Mouse (Mus musculus) gastrocnemius, adult 2 months (tissue): Measurements from ENCODE around the gene Frmpd4. TPM values are rescaled to one million over a fixed set of nuclear protein-coding genes. Genes with fewer than 3 reads are reported as not detected.

Experiments
- DNase-seq: peaks from one replicate; pipeline ENCODE4 v3.0.0; 2022
- H3K27ac ChIP-seq: fragments of 200-600 bp; 2 replicates; pipeline ENCODE4 v1.8.1; 2022; ENCODE audit warnings: mild to moderate bottlenecking
- H3K4me3 ChIP-seq: fragments of 200-600 bp; 2 replicates; pipeline ENCODE4 v1.8.1; 2022; ENCODE audit warnings: mild to moderate bottlenecking, moderate library complexity
- CTCF ChIP-seq: fragments of 200-600 bp; IDR thresholded peaks from 2 replicates; pipeline ENCODE4 v1.8.1; 2022; ENCODE audit warnings: antibody characterized with exemption, mild to moderate bottlenecking, moderate library complexity
- intact Hi-C: fragments of 180-260 bp; cut with DNase I; formaldehyde crosslinking; loops from one replicate; pipeline ENCODE4 v1.15.1; 2025
- total RNA-seq, 2 experiments: library from RNA; stranded (reverse); gene quantifications; 2 replicates each; pipeline ENCODE4 v1.2.3; 2021

Gene Frmpd4
- total RNA-seq, 2 experiments from 2014 or later: 0.08 to 0.14 TPM

GRCm38 (mm10) chrX:167719092-167719491 lies 857.9 kb downstream of the Frmpd4 start:
- no peak for DNase-seq
- intact Hi-C loops: no loop called here
- no peak overlapping the region for H3K4me3 ChIP-seq
- no peak for TF ChIP-seq CTCF
- H3K27ac ChIP-seq: no peak overlapping the region

GRCm38 (mm10) chrX:167654806-167655495 lies 922.1 kb downstream of the Frmpd4 start:
- DNase-seq: no peak
- intact Hi-C loops: no loop called here
- H3K27ac ChIP-seq: no peak overlapping the region
- TF ChIP-seq CTCF: no peak
- no peak overlapping the region for H3K4me3 ChIP-seq

GRCm38 (mm10) chrX:167654249-167654648 lies 922.8 kb downstream of the Frmpd4 start:
- DNase-seq: no peak

GRCm38 (mm10) chrX:167597639-167598217 lies 979.3 kb downstream of the Frmpd4 start:
- intact Hi-C loops: no loop called here
- TF ChIP-seq CTCF: no peak
- Histone ChIP-seq H3K27ac (no peak overlapping the region), H3K4me3 (no peak overlapping the region)
- no peak for DNase-seq

More at GRCm38 (mm10) chrX:167654249-167654648, 922.8 kb downstream of the Frmpd4 start:
- no peak for TF ChIP-seq CTCF
- intact Hi-C loops: no loop called here
- Histone ChIP-seq H3K27ac (no peak overlapping the region), H3K4me3 (no peak overlapping the region)

- intact Hi-C loops: no loop called here
- TF ChIP-seq CTCF: no peak
- Histone ChIP-seq H3K27ac (no peak overlapping the region), H3K4me3 (no peak overlapping the region)
- no peak for DNase-seq
Measured at GRCm38 (mm10) chrX:167552827-167553226, 1024.2 kb downstream of the Frmpd4 start.

GRCm38 (mm10) chrX:167523151-167523550 lies 1053.9 kb downstream of the Frmpd4 start:
- intact Hi-C loops: no loop called here
- Histone ChIP-seq H3K27ac (no peak overlapping the region), H3K4me3 (no peak overlapping the region)
- no peak for TF ChIP-seq CTCF
- DNase-seq: no peak

GRCm38 (mm10) chrX:167522528-167522927 lies 1054.5 kb downstream of the Frmpd4 start:
- no peak for DNase-seq
- no peak for TF ChIP-seq CTCF
- intact Hi-C loops: no loop called here
- H3K27ac ChIP-seq: no peak overlapping the region
- H3K4me3 ChIP-seq: no peak overlapping the region

GRCm38 (mm10) chrX:167518440-167518839 lies 1058.6 kb downstream of the Frmpd4 start:
- TF ChIP-seq CTCF: no peak
- intact Hi-C loops: no loop called here
- no peak overlapping the region for H3K4me3 ChIP-seq
- no peak overlapping the region for H3K27ac ChIP-seq
- no peak for DNase-seq

GRCm38 (mm10) chrX:167497780-167498179 lies 1079.3 kb downstream of the Frmpd4 start:
- H3K4me3 ChIP-seq: no peak overlapping the region
- peak; percentile 26 for DNase-seq
- H3K27ac ChIP-seq: no peak overlapping the region
- intact Hi-C loops: no loop called here
- TF ChIP-seq CTCF: peak; percentile 63

GRCm38 (mm10) chrX:167492265-167492664 lies 1084.8 kb downstream of the Frmpd4 start:
- no peak for TF ChIP-seq CTCF
- H3K27ac ChIP-seq: no peak overlapping the region
- H3K4me3 ChIP-seq: no peak overlapping the region
- intact Hi-C loops: no loop called here
- no peak for DNase-seq

GRCm38 (mm10) chrX:167491589-167492207 lies 1085.3 kb downstream of the Frmpd4 start:
- no peak overlapping the region for H3K4me3 ChIP-seq
- H3K27ac ChIP-seq: no peak overlapping the region
- intact Hi-C loops: no loop called here
- no peak for TF ChIP-seq CTCF
- no peak for DNase-seq

GRCm38 (mm10) chrX:167483409-167484177 lies 1093.4 kb downstream of the Frmpd4 start:
- DNase-seq: no peak
- Histone ChIP-seq H3K4me3 (no peak overlapping the region), H3K27ac (no peak overlapping the region)
- TF ChIP-seq CTCF: no peak
- intact Hi-C loops: no loop called here

GRCm38 (mm10) chrX:167477636-167478035 lies 1099.4 kb downstream of the Frmpd4 start:
- H3K27ac ChIP-seq: no peak overlapping the region
- intact Hi-C loops: no loop called here
- TF ChIP-seq CTCF: no peak
- no peak for DNase-seq
- no peak overlapping the region for H3K4me3 ChIP-seq
